Mouse (Mus musculus) v-Abl transformed pro-B cells (cell line): Measurements from ENCODE around the gene Exosc8.
"Not testable (repeated sequence)": the region's sequence is repeated elsewhere in the genome, so short reads cannot be mapped to it uniquely, and the experiment has no call there.

ENCODE experiments used
- in situ Hi-C, 2 experiments: fragments of 400-800 bp; cut with MboI; formaldehyde crosslinking; loops; one replicate each; pipeline ENCODE4 v1.15.1; 2025; ENCODE audit not compliant: unreplicated experiment in 2 of 2

The Exosc8 gene

GRCm38 (mm10) chr3:54737317-54737716 is 2.1 kb upstream of the Exosc8 start:
- in situ Hi-C loops, result loop anchor here in 1 of 2 experiments (10.0 kb wide), 1 partner anchor 77 kb away; no protein-coding TSS in a partner anchor

- in situ Hi-C loops, result loop anchor here in 1 of 2 experiments (10.0 kb wide), 1 partner anchor 78 kb away; no protein-coding TSS in a partner anchor
Measured at GRCm38 (mm10) chr3:54736101-54736927, 1.1 kb upstream of the Exosc8 start.

- in situ Hi-C loops, result loop anchor here in 1 of 2 experiments (10.0 kb wide), 1 partner anchor 80 kb away; no protein-coding TSS in a partner anchor
Measured at GRCm38 (mm10) chr3:54734411-54735246, 564 bp downstream of the Exosc8 start.

GRCm38 (mm10) chr3:54732371-54732770 is 2.8 kb downstream of the Exosc8 start:
- in situ Hi-C loops, result loop anchor here in 1 of 2 experiments (10.0 kb wide), 1 partner anchor 82 kb away; no protein-coding TSS in a partner anchor

GRCm38 (mm10) chr3:54731626-54732150 is 3.5 kb downstream of the Exosc8 start:
- in situ Hi-C loops, result loop anchor here in 1 of 2 experiments (10.0 kb wide), 1 partner anchor 83 kb away; no protein-coding TSS in a partner anchor

GRCm38 (mm10) chr3:54728100-54728499 is 7.1 kb downstream of the Exosc8 start:
- in situ Hi-C loops, result no loop called here

GRCm38 (mm10) chr3:54727588-54727987 is 7.6 kb downstream of the Exosc8 start:
- in situ Hi-C loops, result no loop called here

- in situ Hi-C loops, result no loop called here
Measured at GRCm38 (mm10) chr3:54725344-54725743, 9.8 kb downstream of the Exosc8 start.

GRCm38 (mm10) chr3:54723741-54724500 is 11.3 kb downstream of the Exosc8 start:
- in situ Hi-C loops, result no loop called here

- in situ Hi-C loops, result no loop called here
Measured at GRCm38 (mm10) chr3:54718947-54719346, 16.2 kb downstream of the Exosc8 start.

GRCm38 (mm10) chr3:54717348-54717747 is 17.8 kb downstream of the Exosc8 start:
- in situ Hi-C loops, result no loop called here

GRCm38 (mm10) chr3:54715461-54715860 is 19.7 kb downstream of the Exosc8 start:
- in situ Hi-C loops, result no loop called here

GRCm38 (mm10) chr3:54714253-54714652 is 20.9 kb downstream of the Exosc8 start, which contains the start of gene Gm21958:
TSS of gene Gm21958 (minus strand) at chr3:54714353.
- in situ Hi-C loops, result no loop called here

- in situ Hi-C loops, result no loop called here
Measured at GRCm38 (mm10) chr3:54708972-54709371, 26.2 kb downstream of the Exosc8 start.

- in situ Hi-C loops, result not testable (repeated sequence)
Measured at GRCm38 (mm10) chr3:54704106-54704505, 31.1 kb downstream of the Exosc8 start.

- in situ Hi-C loops, result loop anchor here (10.0 to 25.0 kb wide), 6 partner anchors 105 to 1113 kb away; partner anchors contain the start of genes Trpc4 (in 2 of the 2) and Ufm1 (in 2 of the 2)
Measured at GRCm38 (mm10) chr3:54699759-54700301, 35.4 kb downstream of the Exosc8 start.

- in situ Hi-C loops, result loop anchor here (10.0 to 25.0 kb wide), 6 partner anchors 98 to 1106 kb away; partner anchors contain the start of genes Trpc4 (in 2 of the 2) and Ufm1 (in 2 of the 2)
Measured at GRCm38 (mm10) chr3:54693056-54693415, 42.2 kb downstream of the Exosc8 start.

GRCm38 (mm10) chr3:54692202-54693055 is 42.8 kb downstream of the Exosc8 start, which contains the start of gene Supt20:
TSS of gene Supt20 (plus strand) at chr3:54692807.
- in situ Hi-C loops, result loop anchor here (10.0 to 25.0 kb wide), 6 partner anchors 98 to 1105 kb away; partner anchors contain the start of genes Trpc4 (in 2 of the 2) and Ufm1 (in 2 of the 2)
